Mouse (Mus musculus) telencephalon, adult 2 months (tissue): ENCODE results near the gene Cct2.

ENCODE experiments used
- DNase-seq: peaks from one replicate; pipeline ENCODE4 v3.0.0-alpha.2; 2011; ENCODE audit warnings: low read depth, low spot score

Gene Cct2

DNA sequence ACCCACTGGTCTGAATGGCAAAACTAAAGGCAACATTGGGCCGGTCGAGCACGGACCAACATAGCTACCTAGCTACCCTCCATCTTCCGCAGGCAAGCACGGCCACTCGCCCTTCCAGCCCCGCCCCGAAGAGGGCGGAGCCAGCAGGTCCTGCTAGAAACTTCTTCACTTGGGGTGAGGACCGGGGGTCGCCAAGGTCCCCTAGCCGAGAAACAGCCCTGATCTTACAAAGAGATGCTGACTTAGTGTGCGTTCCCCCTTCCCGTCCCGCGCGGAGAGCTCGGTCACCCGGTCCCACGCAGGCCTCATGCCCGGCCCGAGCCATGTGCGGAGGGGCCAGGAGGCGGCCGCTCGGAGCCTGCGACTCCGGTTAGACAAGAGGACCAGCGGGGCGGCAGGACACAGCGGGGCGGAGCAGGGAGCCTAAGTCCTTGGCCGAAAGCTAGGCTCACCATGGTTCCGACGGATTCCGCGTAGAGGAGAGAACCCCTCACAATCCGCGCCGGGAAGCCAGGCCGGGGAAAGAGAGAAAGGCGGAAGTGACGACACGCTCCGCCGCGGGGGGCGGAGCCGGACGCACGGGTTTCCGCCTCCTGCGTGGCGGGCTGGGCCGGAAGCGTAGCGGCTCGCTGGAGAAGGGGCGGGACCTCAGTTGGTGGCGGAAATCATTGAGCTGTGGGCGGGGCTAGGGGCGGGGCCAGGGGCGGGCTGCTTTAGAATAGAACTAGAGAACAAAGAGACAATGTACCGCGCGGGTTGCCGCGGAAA lies at the start of gene Cct2:
TSS of gene Cct2 (minus strand) at position 561 of the 768 bp plus-strand sequence.
- peak; percentile 90 for DNase-seq

GRCm38 (mm10) chr10:117112545-117112944 lies 48.9 kb upstream of the Cct2 start:
- no peak for DNase-seq

DNA sequence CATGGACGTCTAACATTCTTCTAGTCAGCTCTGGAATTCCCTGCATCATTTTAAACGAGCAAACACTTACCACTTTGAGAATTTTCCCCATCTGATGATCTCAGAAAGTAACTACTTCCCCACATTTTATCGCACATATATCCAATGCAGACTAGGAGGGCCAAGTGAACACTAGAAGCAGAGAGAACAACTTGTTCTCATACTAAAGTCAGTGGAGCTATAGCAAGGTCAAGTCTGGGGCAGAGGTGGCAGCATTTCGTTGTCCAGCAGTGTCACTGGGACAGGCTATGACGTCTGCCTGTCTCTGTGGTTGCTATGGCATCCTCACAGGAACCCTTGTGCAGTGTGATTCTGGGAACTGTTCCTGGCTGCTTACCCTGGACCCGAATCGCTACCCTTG lies 47.8 kb upstream of the Cct2 start:
- no peak for DNase-seq

- DNase-seq: no peak
Observed at GRCm38 (mm10) chr10:117110271-117110670, 46.7 kb upstream of the Cct2 start.

GRCm38 (mm10) chr10:117106686-117107085 lies 43.1 kb upstream of the Cct2 start:
- no peak for DNase-seq

GRCm38 (mm10) chr10:117106244-117106643 lies 42.6 kb upstream of the Cct2 start:
- DNase-seq: no peak

GRCm38 (mm10) chr10:117105015-117105414 lies 41.4 kb upstream of the Cct2 start:
- DNase-seq: no peak

DNA sequence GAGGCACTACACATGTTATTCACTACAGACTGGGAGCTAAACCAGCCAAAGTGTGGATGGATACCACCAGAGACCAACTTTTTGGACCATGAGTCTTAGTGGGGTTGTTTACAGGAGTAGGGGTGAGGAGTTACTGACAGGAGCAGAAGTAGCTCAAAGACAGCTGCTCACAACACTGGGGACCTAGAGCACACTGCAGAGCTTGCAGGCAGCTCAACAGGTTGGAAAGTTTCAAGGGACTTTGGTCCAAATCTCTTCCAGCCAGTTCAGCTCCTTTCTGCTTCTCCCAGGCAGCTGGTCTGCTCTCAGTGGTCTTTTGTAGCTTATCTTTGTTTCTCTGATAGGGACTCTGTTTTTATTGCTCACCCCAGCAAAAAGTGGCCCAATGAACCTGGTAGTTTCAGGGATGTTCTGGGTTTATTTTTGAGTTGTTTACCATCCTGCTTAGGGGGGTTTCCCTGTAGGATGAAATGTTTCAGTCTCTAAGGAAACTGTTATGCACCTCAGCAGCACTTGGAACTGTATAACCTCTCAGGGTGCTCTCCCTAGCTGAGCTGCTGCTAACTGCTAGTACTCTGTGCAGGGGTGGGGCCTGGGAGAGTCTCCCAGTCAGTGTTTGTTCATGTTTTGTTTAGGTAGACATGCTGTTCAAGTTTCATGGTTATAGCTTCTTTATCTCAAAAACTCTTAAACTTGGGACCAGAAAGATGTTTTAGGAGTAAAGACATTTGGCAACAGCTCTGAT lies 40.4 kb upstream of the Cct2 start:
- DNase-seq: no peak

DNA sequence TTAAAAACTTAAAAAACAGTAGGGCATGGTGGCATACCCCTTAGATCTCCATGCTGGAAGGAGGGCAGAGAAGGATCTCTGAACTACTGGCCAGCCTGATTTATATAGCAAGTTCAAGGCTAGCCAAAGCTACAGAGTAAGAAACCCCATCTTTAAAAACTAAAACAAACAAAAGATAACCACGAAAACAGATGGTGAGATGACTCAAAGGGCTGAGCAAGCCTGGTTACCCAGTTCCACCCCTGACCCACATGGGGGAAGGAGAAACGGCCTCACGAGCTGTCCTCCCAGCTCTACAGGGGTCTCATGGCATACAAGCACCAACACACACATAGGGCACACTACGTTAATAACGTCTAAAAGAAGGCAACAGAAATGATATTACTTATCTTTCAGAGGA lies 36.6 kb upstream of the Cct2 start:
- DNase-seq: no peak

DNA sequence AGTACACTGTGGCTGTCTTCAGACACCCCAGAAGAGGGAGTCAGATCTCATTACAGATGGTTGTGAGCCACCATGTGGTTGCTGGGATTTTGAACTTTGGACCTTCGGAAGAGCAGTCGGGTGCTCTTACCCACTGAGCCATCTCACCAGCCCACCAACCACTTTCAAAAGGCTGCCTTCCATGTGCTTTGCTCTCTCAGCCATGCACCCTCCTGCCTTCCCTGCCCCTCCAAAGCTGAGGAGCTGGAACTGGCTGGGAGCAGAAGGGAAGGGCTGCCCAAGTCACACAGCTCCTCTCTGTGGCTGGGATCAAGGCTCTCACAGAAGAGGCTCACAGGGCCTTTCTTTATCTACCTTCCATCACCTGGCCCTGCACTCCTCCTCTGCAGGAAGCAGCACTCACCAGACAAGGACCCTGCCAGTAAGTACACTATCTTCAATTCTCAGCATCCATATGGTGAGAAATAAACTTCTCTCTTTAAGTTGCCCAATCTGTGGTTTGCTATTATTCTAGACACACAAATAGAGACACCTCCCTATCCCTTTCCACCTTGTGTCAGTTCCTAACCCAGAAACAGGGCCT lies 33.6 kb upstream of the Cct2 start:
- no peak for DNase-seq

DNA sequence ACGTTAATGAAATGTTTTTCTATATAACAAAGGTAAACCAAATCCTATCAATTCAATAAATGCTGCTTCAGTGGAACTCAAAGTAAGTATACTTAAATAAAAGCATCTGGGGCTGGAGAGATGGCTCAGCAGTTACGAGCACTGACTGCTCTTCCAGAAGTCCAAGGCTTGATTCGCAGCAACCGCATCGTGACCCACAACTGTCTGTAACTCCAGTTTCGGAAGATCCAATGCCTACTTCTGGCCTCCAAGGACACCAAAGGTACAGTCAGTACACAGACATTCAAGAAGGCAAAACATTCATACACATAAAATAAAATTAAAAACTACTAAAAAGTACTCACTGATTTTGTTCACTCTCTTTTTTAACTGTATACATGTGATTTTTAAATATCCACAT lies 32.5 kb upstream of the Cct2 start:
- no peak for DNase-seq

DNA sequence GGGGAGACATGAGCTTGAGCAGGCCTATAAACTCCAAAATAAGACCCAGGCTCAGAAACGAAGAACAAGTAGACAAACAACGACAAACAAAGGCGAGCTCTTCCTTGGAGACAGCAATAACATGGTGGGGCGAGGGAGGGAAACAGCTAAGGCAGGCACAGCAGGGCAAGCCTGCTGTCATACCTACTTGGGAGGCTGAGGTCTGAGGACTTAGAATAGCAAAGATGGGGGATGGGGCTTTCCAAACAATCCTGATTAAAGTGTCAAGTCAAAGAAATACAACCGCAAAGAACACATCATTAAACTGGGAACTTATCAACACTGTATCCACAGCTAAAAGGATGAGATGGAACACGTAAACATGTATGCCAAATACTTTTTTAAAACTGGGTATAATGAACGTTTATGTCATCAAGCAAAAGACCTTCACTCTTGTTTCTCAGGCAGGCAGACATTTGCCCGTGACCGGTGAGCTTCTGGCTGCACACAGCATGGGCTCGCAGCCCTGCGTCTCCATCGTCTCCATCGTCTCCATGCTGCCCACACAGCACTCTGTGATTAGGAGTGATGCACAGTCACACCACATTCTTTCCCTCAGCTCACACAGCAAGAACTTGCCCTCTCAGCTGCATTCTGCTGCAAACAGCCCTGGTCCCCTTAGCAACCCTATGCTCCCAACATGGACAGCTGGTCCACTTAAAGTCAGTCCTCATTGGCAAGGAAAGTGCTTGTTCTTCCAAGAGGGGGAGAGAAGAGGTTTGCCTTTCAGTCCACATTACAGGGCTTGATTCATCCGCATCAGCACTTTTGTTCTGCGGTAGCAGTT lies 31.1 kb upstream of the Cct2 start:
- DNase-seq: peak; percentile 23

- no peak for DNase-seq
Observed at GRCm38 (mm10) chr10:117089628-117090027, 26.0 kb upstream of the Cct2 start.

GRCm38 (mm10) chr10:117081914-117082359 lies 18.3 kb upstream of the Cct2 start:
- DNase-seq: no peak

- no peak for DNase-seq
Observed at GRCm38 (mm10) chr10:117081326-117081725, 17.7 kb upstream of the Cct2 start.

DNA sequence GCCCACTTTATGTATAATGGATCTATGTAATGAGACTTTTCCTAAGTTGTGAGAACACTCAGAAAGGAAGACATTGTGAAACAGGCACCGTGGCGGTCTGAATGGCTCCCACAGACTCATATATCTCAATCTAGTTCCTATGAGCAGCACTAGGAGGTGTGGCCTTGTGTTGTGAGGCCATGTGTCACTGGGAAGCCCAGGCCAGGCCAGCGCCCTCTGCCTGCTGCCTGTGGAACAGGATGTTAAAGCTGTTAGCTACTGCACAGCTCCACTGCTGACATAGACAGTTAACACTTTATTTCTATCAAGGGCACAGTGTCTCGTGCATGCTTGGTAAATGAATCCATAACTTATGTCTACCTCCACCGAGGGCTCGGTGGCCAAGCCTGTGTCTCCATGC lies 14.7 kb upstream of the Cct2 start:
- DNase-seq: no peak

DNA sequence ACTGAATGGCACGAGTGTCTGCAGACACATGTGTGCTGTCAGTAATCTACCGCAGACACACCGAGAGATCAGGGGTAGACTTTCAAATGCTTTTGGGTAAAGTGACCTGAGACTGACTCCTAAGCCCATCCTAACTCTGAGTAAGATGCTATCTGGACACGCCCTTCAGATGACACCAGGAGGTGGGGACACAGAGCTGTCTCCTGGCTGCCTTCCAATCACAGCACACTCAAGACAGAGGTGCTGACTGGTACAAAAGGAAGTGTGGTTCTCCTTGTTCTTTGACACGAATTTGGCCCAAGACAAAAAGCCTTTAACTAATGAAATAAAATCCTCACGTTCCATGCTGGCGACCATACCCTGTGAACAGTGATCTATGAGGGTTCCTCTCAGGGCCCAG lies 9.6 kb upstream of the Cct2 start:
- no peak for DNase-seq

GRCm38 (mm10) chr10:117072191-117072888 lies 8.7 kb upstream of the Cct2 start:
- no peak for DNase-seq

DNA sequence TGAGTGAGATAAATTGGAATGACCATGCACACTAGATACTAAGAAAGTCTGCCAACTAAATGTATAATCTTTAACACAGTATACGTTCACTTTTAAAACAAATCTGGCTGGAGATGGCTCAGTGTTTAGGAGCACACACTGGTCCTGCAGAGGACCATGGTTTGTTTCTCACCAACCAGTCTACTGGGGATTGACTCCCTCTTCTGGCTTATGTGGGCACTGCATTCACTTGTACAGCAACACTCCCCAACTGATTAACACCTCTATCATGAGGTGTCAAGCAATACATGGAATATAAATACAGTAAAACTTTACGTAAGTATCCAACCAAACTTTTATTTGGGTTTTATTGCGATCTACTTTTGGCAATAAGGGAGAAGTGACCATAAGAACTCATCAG lies 5.5 kb upstream of the Cct2 start:
- no peak for DNase-seq

DNA sequence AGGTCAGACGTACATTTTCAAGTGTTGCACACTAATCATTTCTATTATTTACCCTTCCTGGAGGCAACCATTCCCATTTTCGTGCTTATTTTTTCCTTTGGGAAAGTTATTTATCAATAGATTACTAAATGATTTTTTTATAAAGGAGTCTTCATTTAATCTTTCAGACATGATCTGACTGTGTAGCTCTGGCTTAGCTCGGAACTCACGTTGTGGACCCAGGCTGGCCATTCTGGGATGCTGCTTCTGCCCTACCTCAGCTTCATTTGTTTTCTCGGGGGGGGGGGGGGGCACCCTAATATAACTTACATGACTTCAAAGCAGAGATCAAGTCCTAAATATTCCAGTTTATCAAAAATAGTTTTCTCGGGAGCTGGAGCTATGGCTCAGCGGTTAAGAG lies 462 bp upstream of the Cct2 start:
- no peak for DNase-seq

DNA sequence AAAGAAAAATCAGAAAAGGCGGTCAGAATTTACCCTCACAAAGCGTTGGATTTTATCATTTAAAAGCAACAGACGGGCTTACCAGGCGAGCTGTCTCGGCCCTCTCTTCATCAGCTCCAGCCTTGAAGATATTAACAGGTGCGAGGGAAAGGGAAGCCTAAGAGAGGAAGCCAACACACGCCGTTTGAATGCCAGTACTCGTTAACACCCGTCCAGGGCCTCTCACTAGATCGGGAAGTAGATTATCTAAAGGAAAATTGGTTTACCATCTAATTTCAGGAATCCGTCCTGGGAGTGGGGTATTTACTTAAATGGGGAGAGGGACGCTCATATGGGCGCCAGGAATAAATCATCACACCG lies 740 bp downstream of the Cct2 start:
- DNase-seq: no peak
